Mouse (Mus musculus) MEL (cell line): ENCODE results near the gene Dscam. TPM values are rescaled to one million over a fixed set of nuclear protein-coding genes. Genes with fewer than 3 reads are reported as not detected.

Experiments used
- DNase-seq: peaks from one replicate; pipeline ENCODE4 v3.0.0; 2011; ENCODE audit warnings: low read depth, low spot score
- H3K27ac ChIP-seq: 2 replicates; pipeline ENCODE4 v1.5.1; 2012; ENCODE audit warnings: low read depth, mild to moderate bottlenecking, control low read depth, low read length, moderate library complexity; ENCODE audit not compliant: control insufficient read depth
- H3K27me3 ChIP-seq, 2 experiments: fragments of 150-350 bp in 1 of 2; sonication (generic) in 1 of 2; 2 replicates each; pipeline ENCODE4 v1.6.1; 2012; ENCODE audit warnings: low read length in 2 of 2, mild to moderate bottlenecking in 2 of 2, improper control_type of control experiment in 1 of 2, moderate library complexity in 1 of 2; ENCODE audit not compliant: insufficient read depth in 2 of 2, control insufficient read depth in 1 of 2
- H3K36me3 ChIP-seq, 2 experiments: 2 replicates each; pipeline ENCODE4 v1.6.1; 2012 to 2014; ENCODE audit warnings: low read length in 2 of 2, improper control_type of control experiment in 1 of 2, inconsistent platforms in 1 of 2, mild to moderate bottlenecking in 1 of 2; ENCODE audit not compliant: insufficient read depth in 2 of 2, control insufficient read depth in 1 of 2
- H3K4me1 ChIP-seq, 2 experiments: fragments of 150-350 bp in 1 of 2; sonication (generic) in 1 of 2; 2 replicates each; pipeline ENCODE4 v1.6.1; 2012; ENCODE audit warnings: low read length in 2 of 2, improper control_type of control experiment in 1 of 2, mild to moderate bottlenecking in 1 of 2; ENCODE audit not compliant: insufficient read depth in 2 of 2, control insufficient read depth in 1 of 2
- H3K4me3 ChIP-seq, 2 experiments: fragments of 150-350 bp in 1 of 2; sonication (generic) in 1 of 2; 2 replicates each; pipeline ENCODE4 v1.5.1; 2012; ENCODE audit warnings: low read depth in 2 of 2, low read length in 2 of 2, mild to moderate bottlenecking in 2 of 2, moderate library complexity in 2 of 2, control low read depth in 1 of 2, improper control_type of control experiment in 1 of 2; ENCODE audit not compliant: control insufficient read depth in 1 of 2, insufficient read depth in 1 of 2
- H3K79me2 ChIP-seq: 2 replicates; pipeline ENCODE4 v1.6.1; 2012; ENCODE audit warnings: mild to moderate bottlenecking, low read length, moderate library complexity; ENCODE audit not compliant: control insufficient read depth, poor library complexity, insufficient read depth
- H3K9ac ChIP-seq: 2 replicates; pipeline ENCODE4 v1.6.1; 2012; ENCODE audit warnings: low read depth, mild to moderate bottlenecking, control low read depth, low read length, moderate library complexity; ENCODE audit not compliant: control insufficient read depth, poor library complexity, severe bottlenecking
- H3K9me3 ChIP-seq: fragments of 150-350 bp; sonication (generic); replicated peaks from 2 replicates; pipeline ENCODE4 v1.6.1; 2012; ENCODE audit warnings: mild to moderate bottlenecking, low read length, improper control_type of control experiment, moderate library complexity; ENCODE audit not compliant: insufficient read depth
- CHD2 ChIP-seq: IDR thresholded peaks from 2 replicates; pipeline ENCODE4 v1.6.1; 2011; ENCODE audit warnings: low read length, improper control_type of control experiment
- E2F4 ChIP-seq: IDR thresholded peaks from 2 replicates; pipeline ENCODE4 v1.6.1; 2011; ENCODE audit warnings: low read depth, low read length, improper control_type of control experiment, borderline replicate concordance
- ELF1 ChIP-seq: IDR thresholded peaks from 2 replicates; pipeline ENCODE4 v1.6.1; 2014; ENCODE audit warnings: low read depth, mild to moderate bottlenecking, inconsistent platforms, low read length, improper control_type of control experiment, moderate library complexity
- JUND ChIP-seq: IDR thresholded peaks from 2 replicates; pipeline ENCODE4 v1.6.1; 2011; ENCODE audit warnings: low read depth, mild to moderate bottlenecking, improper control_type of control experiment, low read length
- KAT2A ChIP-seq: conservative IDR thresholded peaks from 2 replicates; pipeline ENCODE4 v1.6.1; 2012; ENCODE audit warnings: low read depth, low read length, improper control_type of control experiment, inconsistent platforms
- MAX ChIP-seq: IDR thresholded peaks from 2 replicates; pipeline ENCODE4 v1.6.1; 2011; ENCODE audit warnings: low read length, improper control_type of control experiment
- MAZ ChIP-seq: IDR thresholded peaks from 2 replicates; pipeline ENCODE4 v1.6.1; 2012; ENCODE audit warnings: low read depth, mild to moderate bottlenecking, inconsistent platforms, low read length, improper control_type of control experiment
- MEF2A ChIP-seq: IDR thresholded peaks from 2 replicates; pipeline ENCODE4 v1.6.1; 2014; ENCODE audit warnings: low read depth, mild to moderate bottlenecking, inconsistent platforms, low read length, improper control_type of control experiment; ENCODE audit not compliant: poor library complexity, insufficient replicate concordance, severe bottlenecking; ENCODE audit errors: extremely low read depth
- MXI1 ChIP-seq: IDR thresholded peaks from 2 replicates; pipeline ENCODE4 v1.6.1; 2011; ENCODE audit warnings: mild to moderate bottlenecking, low read depth, low read length, improper control_type of control experiment
- MYB ChIP-seq: IDR thresholded peaks from 2 replicates; pipeline ENCODE4 v1.6.1; 2011; ENCODE audit warnings: mild to moderate bottlenecking, low read depth, low read length, improper control_type of control experiment
- MYC ChIP-seq: IDR thresholded peaks from 2 replicates; pipeline ENCODE4 v1.6.1; 2011; ENCODE audit warnings: low read depth, mild to moderate bottlenecking, low read length, improper control_type of control experiment, moderate library complexity
- NELFE ChIP-seq: IDR thresholded peaks from 2 replicates; pipeline ENCODE4 v1.6.1; 2011; ENCODE audit warnings: low read depth, low read length, improper control_type of control experiment
- POLR2A ChIP-seq, 2 experiments: IDR thresholded peaks; 2 replicates each; pipeline ENCODE4 v1.6.1; 2011 to 2012; ENCODE audit warnings: low read length in 2 of 2, mild to moderate bottlenecking in 2 of 2, control low read depth in 1 of 2, improper control_type of control experiment in 1 of 2, low read depth in 1 of 2, moderate library complexity in 1 of 2; ENCODE audit not compliant: control insufficient read depth in 1 of 2, insufficient read depth in 1 of 2, poor library complexity in 1 of 2
- SMC3 ChIP-seq: IDR thresholded peaks from 2 replicates; pipeline ENCODE4 v1.6.1; 2011; ENCODE audit warnings: low read depth, low read length, improper control_type of control experiment
- TCF12 ChIP-seq: IDR thresholded peaks from 2 replicates; pipeline ENCODE4 v1.6.1; 2014; ENCODE audit warnings: low read depth, mild to moderate bottlenecking, inconsistent platforms, low read length, improper control_type of control experiment, moderate library complexity
- UBTF ChIP-seq: IDR thresholded peaks from 2 replicates; pipeline ENCODE4 v1.6.1; 2012; ENCODE audit warnings: low read depth, mild to moderate bottlenecking, inconsistent platforms, low read length, improper control_type of control experiment, moderate library complexity, borderline replicate concordance; ENCODE audit not compliant: insufficient read depth
- USF1 ChIP-seq: IDR thresholded peaks from 2 replicates; pipeline ENCODE4 v1.6.1; 2014; ENCODE audit warnings: low read depth, mild to moderate bottlenecking, inconsistent platforms, low read length, improper control_type of control experiment, moderate library complexity
- USF2 ChIP-seq, 2 experiments: IDR thresholded peaks; 2 replicates each; pipeline ENCODE4 v1.6.1; 2011 to 2012; ENCODE audit warnings: improper control_type of control experiment in 2 of 2, low read length in 2 of 2, borderline replicate concordance in 1 of 2, inconsistent platforms in 1 of 2, low read depth in 1 of 2, mild to moderate bottlenecking in 1 of 2; ENCODE audit not compliant: insufficient read depth in 1 of 2
- ZMIZ1 ChIP-seq: IDR thresholded peaks from 2 replicates; pipeline ENCODE4 v1.6.1; 2012; ENCODE audit warnings: low read depth, mild to moderate bottlenecking, inconsistent platforms, low read length, improper control_type of control experiment, moderate library complexity
- polyA plus RNA-seq, 2 experiments: library from polyadenylated mRNA; stranded (reverse) in 1 of 2; unstranded in 1 of 2; fragments of >175 nt in 1 of 2; fragments of >200 nt in 1 of 2; gene quantifications; 2 replicates each; pipeline versions ENCODE4 v1.2.1 to v1.2.4; 2012; ENCODE audit warnings: low replicate concordance in 2 of 2, low read depth in 1 of 2; ENCODE audit not compliant: insufficient read length in 2 of 2, insufficient read depth in 1 of 2, missing spikeins in 1 of 2
- total RNA-seq: library from RNA; depleted of rRNA; stranded (reverse); fragments of 300-350 nt; gene quantifications from 2 replicates; pipeline ENCODE4 v1.2.3, GENCODE M21; 2012

Gene Dscam
- total and polyA plus RNA-seq, 3 experiments, result not detected

DNA sequence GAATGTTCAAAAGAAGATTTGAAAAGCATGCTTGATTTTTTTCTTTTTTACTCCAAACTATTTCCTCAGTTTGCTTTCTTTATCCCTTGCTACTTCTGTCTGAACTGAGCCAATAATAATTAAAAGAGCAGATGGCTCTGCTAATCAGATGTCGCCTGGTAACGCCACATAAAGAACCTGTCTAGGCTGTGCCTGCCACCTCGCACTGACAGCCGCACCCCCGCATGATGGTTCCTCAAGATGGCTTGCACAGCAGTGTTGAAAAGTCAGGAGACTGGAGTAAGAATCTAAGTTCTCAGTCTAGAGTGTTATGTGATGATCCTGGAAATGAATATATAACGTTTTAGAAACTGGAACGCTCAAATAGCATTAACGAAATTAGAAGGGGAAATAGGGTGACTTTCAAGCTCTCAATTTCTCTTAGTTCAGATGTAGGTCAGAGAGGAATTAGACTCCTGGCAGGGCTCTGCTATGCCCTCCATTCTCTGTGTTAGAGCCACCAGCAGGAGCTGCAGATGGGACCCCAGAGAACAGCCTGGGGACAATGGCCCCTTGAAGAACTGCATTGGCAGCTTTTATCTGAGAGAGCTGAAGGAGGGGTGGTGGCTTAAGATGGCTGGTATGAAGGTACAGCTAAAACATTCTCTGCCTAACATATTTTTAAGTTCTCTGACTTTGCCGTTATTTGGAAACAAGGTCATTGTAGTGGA, 326.7 kb downstream of the Dscam start:
- Histone ChIP-seq H3K4me1 (no peaks in the 10 kb centered on the region), H3K27ac (no peak overlapping the region), H3K79me2 (no peaks in the 10 kb centered on the region), H3K9me3 (no peaks in the 10 kb centered on the region), H3K27me3 (no peaks in the 10 kb centered on the region), H3K36me3 (no peaks in the 10 kb centered on the region), H3K9ac (no peak overlapping the region), H3K4me3 (no peak overlapping the region)
- TF ChIP-seq SMC3, result no peak
- TF ChIP-seq JUND, result no peak
- TF ChIP-seq MYC, result no peak
- TF ChIP-seq USF1, result no peak
- TF ChIP-seq MYB, result no peak
- no peak for TF ChIP-seq MAZ
- no peak for TF ChIP-seq ZMIZ1
- no peak for TF ChIP-seq E2F4
- TF ChIP-seq MEF2A, result no peak
- no peak for TF ChIP-seq USF2 (IDR thresholded peaks at IDR 0.05; ENCODE audit: borderline replicate concordance in 1 of 2, insufficient read depth in 1 of 2, low read depth in 1 of 2, low read length in 2 of 2)
- TF ChIP-seq TCF12, result no peak
- no peak for TF ChIP-seq MAX
- TF ChIP-seq MXI1, result no peak
- TF ChIP-seq KAT2A, result no peak
- TF ChIP-seq ELF1, result no peak
- no peak for TF ChIP-seq CHD2
- no peak for DNase-seq

DNA sequence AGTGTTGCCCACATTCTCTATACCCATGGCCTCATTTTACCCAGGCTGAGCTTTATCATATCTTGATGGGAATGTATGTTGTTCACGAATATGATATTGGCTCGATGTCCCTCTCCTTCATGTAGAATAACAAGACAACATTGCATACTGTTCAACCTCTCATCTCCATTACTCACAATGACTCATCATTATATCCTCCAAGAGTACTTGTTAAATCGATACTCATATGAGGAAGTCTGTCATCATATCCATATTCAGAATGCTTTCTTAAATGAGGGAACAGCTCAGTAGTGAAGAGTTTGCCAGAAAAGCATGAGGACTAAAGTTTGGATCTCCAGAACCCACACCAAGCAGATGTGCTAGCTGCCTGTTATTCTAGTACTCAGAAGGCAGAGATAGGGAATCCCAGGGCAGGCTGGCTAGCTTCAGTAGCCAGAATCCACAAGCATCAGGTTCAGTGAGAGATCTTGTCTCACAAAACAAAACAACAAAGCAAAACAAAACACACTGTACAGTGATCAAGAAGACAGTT, 327.7 kb downstream of the Dscam start:
- Histone ChIP-seq H3K79me2 (no peaks in the 10 kb centered on the region), H3K9ac (no peak overlapping the region), H3K9me3 (no peaks in the 10 kb centered on the region), H3K36me3 (no peaks in the 10 kb centered on the region), H3K27me3 (no peaks in the 10 kb centered on the region), H3K27ac (no peak overlapping the region), H3K4me1 (no peaks in the 10 kb centered on the region), H3K4me3 (no peak overlapping the region)
- no peak for TF ChIP-seq POLR2A (IDR thresholded peaks at IDR 0.05; ENCODE audit: control insufficient read depth in 1 of 2, insufficient read depth in 1 of 2, low read depth in 1 of 2, low read length in 2 of 2, poor library complexity in 1 of 2)
- TF ChIP-seq NELFE, result no peak
- no peak for TF ChIP-seq UBTF
- TF ChIP-seq MXI1, result no peak
- DNase-seq, result no peak
